Mouse (Mus musculus) small intestine, adult 2 months (tissue): ENCODE measurements at regions not wholly inside any gene's neighbourhood (a gene's known extent, or its start where the extent isn't known, plus 50 kb on each side); places are given as distances from the start of the nearest gene placed in this dataset.

Experiments used
- CTCF ChIP-seq: fragments of 200-500 bp; IDR thresholded peaks from 2 replicates; pipeline ENCODE4 v1.5.1; 2012; ENCODE audit warnings: low read depth, mild to moderate bottlenecking, control low read depth, inconsistent platforms, low read length, moderate library complexity, mixed read lengths; ENCODE audit not compliant: insufficient replicate concordance, insufficient read length; ENCODE audit errors: extremely low read depth
- POLR2A ChIP-seq: fragments of 200-500 bp; IDR thresholded peaks from 2 replicates; pipeline ENCODE4 v1.6.1; 2012; ENCODE audit warnings: low read depth, mild to moderate bottlenecking, control low read depth, inconsistent platforms, low read length, moderate library complexity

GRCm38 (mm10) chr4:71230497-71230872 lies 527.3 kb downstream of the Gm11232 start:
- TF ChIP-seq POLR2A (no peak), CTCF (no peak)
